Mouse (Mus musculus) stomach, postnatal 0 days (tissue): ENCODE results near the gene Atp2a2. TPM values are rescaled to one million over a fixed set of nuclear protein-coding genes. Genes with fewer than 3 reads are reported as not detected.

Source experiments
- ATAC-seq: fragments of 200-750 bp; cut with Nextera tagmentation; 2 replicates; pipeline ENCODE4 v1.8.0; 2017; ENCODE audit not compliant: low FRiP score, low TSS enrichment
- DNase-seq: peaks from one replicate; pipeline ENCODE4 v3.0.0-alpha.2; 2016; ENCODE audit warnings: low spot score
- H3K27ac ChIP-seq: fragments of 300-500 bp; sonication (generic); replicated peaks from 2 replicates; pipeline ENCODE4 v1.5.1; 2014; ENCODE audit warnings: mild to moderate bottlenecking, control low read depth
- H3K27me3 ChIP-seq: fragments of 300-500 bp; sonication (generic); 2 replicates; pipeline ENCODE4 v1.6.1; 2014; ENCODE audit warnings: low read length; ENCODE audit not compliant: control insufficient read depth, insufficient read depth
- H3K36me3 ChIP-seq: fragments of 300-500 bp; sonication (generic); 2 replicates; pipeline ENCODE4 v1.6.1; 2014; ENCODE audit warnings: low read length, mixed read lengths; ENCODE audit not compliant: control insufficient read depth, insufficient read depth
- H3K4me1 ChIP-seq: fragments of 300-500 bp; sonication (generic); replicated peaks from 2 replicates; pipeline ENCODE4 v1.6.1; 2014; ENCODE audit warnings: antibody characterized with exemption; ENCODE audit not compliant: control insufficient read depth, insufficient read depth
- H3K4me2 ChIP-seq: fragments of 300-500 bp; sonication (generic); replicated peaks from 2 replicates; pipeline ENCODE4 v1.6.1; 2014; ENCODE audit warnings: low read depth, mild to moderate bottlenecking, control low read depth, moderate library complexity
- H3K4me3 ChIP-seq: fragments of 300-500 bp; sonication (generic); 2 replicates; pipeline ENCODE4 v1.5.1; 2014; ENCODE audit warnings: low read depth, low read length, control low read depth
- H3K9ac ChIP-seq: fragments of 300-500 bp; sonication (generic); 2 replicates; pipeline ENCODE4 v1.6.1; 2014; ENCODE audit warnings: mild to moderate bottlenecking, low read length, control low read depth, mixed read lengths
- H3K9me3 ChIP-seq: fragments of 300-500 bp; sonication (generic); 2 replicates; pipeline ENCODE4 v1.6.1; 2016; ENCODE audit warnings: low read length; ENCODE audit not compliant: control insufficient read depth
- CTCF ChIP-seq: IDR thresholded peaks from 2 replicates; pipeline ENCODE4 v1.5.1; 2016; ENCODE audit warnings: antibody characterized with exemption, low read depth, mild to moderate bottlenecking, moderate library complexity
- EP300 ChIP-seq: optimal IDR thresholded peaks from 2 replicates; pipeline ENCODE3; 2016; ENCODE audit warnings: antibody characterized with exemption
- WGBS: fragments of 180-500 bp; shearing (Covaris S2); extraction: QIAGEN DNeasy Blood & Tissue Kit; methylation state at CpG from one replicate; pipeline ENCODE4 v1.1.7; 2014; 5-methylcytosine and 5-hydroxymethylcytosine counted together
- polyA plus RNA-seq: library from polyadenylated mRNA; unstranded; fragments of >200 nt; fragmentation: Nextera tagmentation; extraction: Ambion mirVana; gene quantifications from 2 replicates; pipeline ENCODE4 v1.2.1, GENCODE M21; 2015

Gene Atp2a2
- polyA plus RNA-seq, 1 experiment from 2014 or later, result 24.0 TPM

DNA sequence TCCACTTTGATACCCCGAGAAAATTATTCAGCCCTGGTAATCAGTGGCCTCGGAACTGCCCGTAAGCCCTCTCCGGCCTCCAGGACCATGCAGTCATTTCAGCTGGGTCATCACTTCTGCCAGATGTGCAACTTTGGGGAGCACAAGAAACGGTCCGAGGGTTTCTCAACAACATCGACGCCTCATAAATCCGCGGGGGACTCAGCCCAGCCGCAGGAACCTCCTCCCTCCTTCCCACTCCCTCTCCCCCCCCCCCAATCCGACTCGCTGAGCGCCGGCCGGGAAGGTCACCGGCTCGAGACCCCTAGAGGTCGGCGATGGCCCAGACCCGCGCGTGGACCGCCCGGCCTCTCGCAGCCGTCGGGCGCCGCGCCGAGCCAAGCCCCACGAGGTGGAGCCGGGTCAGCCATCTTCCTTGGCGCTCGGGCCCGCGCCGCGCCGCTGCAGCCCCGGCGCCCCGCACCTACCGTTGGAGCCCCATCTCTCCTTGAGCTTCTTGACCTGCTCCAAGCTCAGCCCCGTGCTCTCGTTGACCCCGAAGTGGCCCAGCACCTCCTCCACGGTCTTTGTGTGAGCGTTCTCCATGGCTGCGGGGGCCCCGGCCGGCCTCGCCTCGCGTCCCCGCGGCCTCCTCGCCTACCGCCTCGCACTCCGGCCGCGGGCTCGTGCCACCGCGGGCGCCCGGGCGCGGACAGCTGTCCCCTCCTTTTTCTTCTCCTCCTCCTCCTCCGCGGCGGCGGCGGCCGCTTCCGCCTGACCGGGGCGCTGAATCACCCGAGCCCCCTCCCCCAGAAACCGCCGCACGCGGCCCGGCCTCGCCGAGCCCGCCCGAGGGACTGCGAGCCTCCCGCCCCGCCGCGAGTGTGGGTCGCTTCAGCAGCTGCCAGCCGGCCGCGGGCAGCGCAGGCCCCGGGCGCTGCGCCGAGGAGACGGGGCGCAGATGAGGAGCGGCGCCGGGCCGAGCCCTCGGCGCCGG lies 636 bp downstream of the Atp2a2 start:
- under 1% methylated on average over 46 of the region's 113 CpGs for WGBS
- DNase-seq, result peak; percentile 60

DNA sequence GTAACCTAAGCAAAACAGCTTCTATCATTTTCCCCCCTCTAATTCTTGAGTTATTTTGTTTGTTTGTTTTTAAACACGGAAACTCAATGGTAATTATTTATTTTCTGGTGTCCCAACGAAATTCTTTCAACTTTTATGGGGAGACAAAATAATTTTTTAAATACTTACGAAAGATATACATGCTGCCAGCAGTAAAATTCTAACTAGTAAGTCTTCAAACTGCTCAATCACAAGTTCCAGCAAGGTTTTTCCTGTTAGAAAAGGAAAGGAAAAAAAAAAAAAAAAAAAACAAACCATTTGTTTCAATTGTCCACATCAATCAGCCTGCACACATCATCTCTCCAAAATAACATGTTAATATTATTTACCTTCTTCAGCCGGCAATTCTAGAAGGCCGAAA lies 1.5 kb downstream of the Atp2a2 start:
- Histone ChIP-seq H3K36me3 (peaks cover 9% of the 10 kb centered on the region; the same call in 1 of the 2 replicates), H3K27ac (no peak overlapping the region), H3K27me3 (no peaks in the 10 kb centered on the region), H3K4me3 (peak overlapping the region; percentile 98), H3K4me1 (peaks cover 3% of the 10 kb centered on the region; the same call in 1 of the 2 replicates), H3K9me3 (no peaks in the 10 kb centered on the region), H3K9ac (peak overlapping the region; percentile 99), H3K4me2 (peak overlapping the region; percentile 68)
- 16% methylated on average over 5 of the region's 5 CpGs for WGBS
- DNase-seq (no peak), ATAC-seq (no peak)
- TF ChIP-seq EP300 (no peak), CTCF (no peak)

More for the DNA sequence above, 636 bp downstream of the Atp2a2 start:
- Histone ChIP-seq H3K9ac (peak overlapping the region; percentile 99), H3K9me3 (no peaks in the 10 kb centered on the region), H3K4me3 (peak overlapping the region; percentile 98), H3K4me2 (peak overlapping the region; percentile 68), H3K4me1 (peaks cover 3% of the 10 kb centered on the region; the same call in 1 of the 2 replicates), H3K36me3 (0 out of 2 replicates have a peak, but pooled peaks cover 3% of the 10 kb centered on the region), H3K27me3 (no peaks in the 10 kb centered on the region), H3K27ac (peak overlapping the region; percentile 100)
- ATAC-seq, result peak; percentile 45
- TF ChIP-seq EP300, result no peak
- peak; percentile 30; the same call in 1 of the 2 replicates for TF ChIP-seq CTCF

DNA sequence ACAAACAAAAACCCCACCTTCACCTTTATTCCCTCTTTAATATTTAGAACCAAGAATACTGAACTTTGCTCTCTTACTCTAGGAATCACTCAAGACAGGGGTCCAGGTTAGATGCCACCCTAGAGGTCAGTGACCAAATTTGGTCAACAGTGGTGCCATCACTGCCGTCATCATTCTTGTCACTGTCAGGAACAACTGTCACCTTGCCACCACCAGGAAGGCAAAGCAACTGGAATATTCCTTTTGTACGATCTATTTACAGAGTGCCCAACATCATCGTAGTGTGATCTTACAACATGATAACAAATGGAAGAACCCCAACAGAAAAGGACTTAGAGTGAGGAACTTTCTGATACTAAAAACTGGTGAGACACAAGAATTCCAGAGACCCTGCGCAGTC lies 1.9 kb downstream of the Atp2a2 start:
- no peaks in the 10 kb centered on the region for H3K9me3 ChIP-seq
- H3K27me3 ChIP-seq, result no peaks in the 10 kb centered on the region
- H3K9ac ChIP-seq, result no peak overlapping the region
- peak overlapping the region; percentile 98 for H3K4me3 ChIP-seq
- WGBS, result 17% methylated on average over 4 of the region's 4 CpGs
- TF ChIP-seq EP300 (no peak), CTCF (no peak)
- ATAC-seq (no peak), DNase-seq (no peak)
- peaks cover 9% of the 10 kb centered on the region; the same call in 1 of the 2 replicates for H3K36me3 ChIP-seq
- H3K4me2 ChIP-seq, result peak overlapping the region; percentile 68
- no peak overlapping the region for H3K27ac ChIP-seq
- H3K4me1 ChIP-seq, result peaks cover 3% of the 10 kb centered on the region; the same call in 1 of the 2 replicates

DNA sequence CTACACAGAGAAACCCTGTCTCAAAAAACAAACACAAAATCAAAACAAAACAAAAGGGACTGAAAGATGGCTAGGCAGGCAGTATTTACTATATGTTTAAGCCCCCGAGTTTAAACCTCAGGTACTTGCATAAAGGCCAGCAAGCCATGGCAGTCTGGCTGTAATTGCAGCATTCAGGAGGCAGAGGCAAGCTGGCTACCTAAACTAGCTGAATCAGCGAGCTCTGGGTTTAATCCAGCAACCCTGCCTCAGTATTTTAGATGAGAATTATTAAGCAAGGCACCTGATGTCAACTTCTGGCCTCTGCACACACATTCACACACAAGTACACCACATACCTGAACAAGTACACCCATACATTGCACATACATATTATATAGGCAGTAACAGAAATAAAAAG lies 4.0 kb downstream of the Atp2a2 start:
- Histone ChIP-seq H3K27ac (no peak overlapping the region), H3K9ac (0 out of 2 replicates have a peak overlapping the region, but pooled peaks have one; percentile 1), H3K36me3 (peaks cover 12% of the 10 kb centered on the region; the same call in 1 of the 2 replicates), H3K4me1 (peaks cover 3% of the 10 kb centered on the region; the same call in 1 of the 2 replicates), H3K27me3 (no peaks in the 10 kb centered on the region), H3K4me2 (peak overlapping the region; percentile 37; the same call in 1 of the 2 replicates), H3K9me3 (no peaks in the 10 kb centered on the region), H3K4me3 (no peak overlapping the region)
- ATAC-seq (no peak), DNase-seq (no peak)
- TF ChIP-seq EP300, result no peak
- TF ChIP-seq CTCF, result no peak
- 42% methylated on average over 2 of the region's 2 CpGs for WGBS

DNA sequence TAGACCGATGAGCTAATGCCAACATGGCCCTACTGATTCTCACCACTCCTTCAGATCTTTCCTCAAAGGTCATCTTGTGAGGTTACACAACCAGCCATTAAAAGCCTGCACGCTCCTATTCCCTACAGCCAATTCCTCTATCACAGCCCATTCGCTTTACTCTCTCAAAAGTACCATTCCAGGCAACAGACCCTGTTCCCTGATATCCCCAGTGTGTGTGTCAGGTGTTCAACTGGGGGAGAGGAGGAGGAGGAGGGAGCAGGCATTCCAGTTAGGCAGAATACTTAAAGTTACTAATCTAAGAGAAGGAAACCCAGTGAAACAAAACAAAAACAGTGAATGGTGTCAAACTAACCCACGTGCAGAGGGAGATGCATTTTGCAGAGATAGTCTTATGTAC lies 5.0 kb downstream of the Atp2a2 start:
- ATAC-seq, result no peak
- Histone ChIP-seq H3K4me2 (no peak overlapping the region), H3K9ac (no peak overlapping the region), H3K9me3 (no peaks in the 10 kb centered on the region), H3K4me1 (peaks cover 3% of the 10 kb centered on the region; the same call in 1 of the 2 replicates), H3K4me3 (no peak overlapping the region), H3K27me3 (no peaks in the 10 kb centered on the region), H3K36me3 (peaks cover 18% of the 10 kb centered on the region; the same call in 1 of the 2 replicates), H3K27ac (no peak overlapping the region)
- 78% methylated on average over 4 of the region's 4 CpGs for WGBS
- no peak for DNase-seq
- TF ChIP-seq EP300, result no peak
- TF ChIP-seq CTCF, result no peak

DNA sequence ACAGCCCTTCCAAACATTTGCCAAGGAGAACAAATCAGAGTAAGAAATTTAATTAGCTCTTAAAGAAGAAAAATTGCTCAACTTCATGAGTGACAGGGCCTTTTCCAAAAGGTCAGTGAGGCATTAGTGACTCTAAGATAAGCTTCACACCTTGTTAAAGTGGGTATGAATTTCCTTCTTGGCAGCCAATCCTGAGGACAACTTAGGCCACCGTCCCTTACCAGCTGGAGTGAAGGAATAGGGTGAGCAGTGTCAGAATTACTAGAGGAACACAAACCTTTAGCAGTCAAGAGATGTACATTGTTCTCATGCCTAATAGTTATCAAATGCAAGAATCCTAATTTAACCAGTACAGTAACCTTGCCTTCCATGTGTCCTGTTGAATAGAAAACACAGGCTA lies 7.6 kb downstream of the Atp2a2 start:
- Histone ChIP-seq H3K4me2 (no peak overlapping the region), H3K9ac (no peak overlapping the region), H3K27me3 (no peaks in the 10 kb centered on the region), H3K4me1 (peaks cover 3% of the 10 kb centered on the region; the same call in 1 of the 2 replicates), H3K36me3 (peaks cover 30% of the 10 kb centered on the region), H3K27ac (no peak overlapping the region), H3K9me3 (no peaks in the 10 kb centered on the region), H3K4me3 (no peak overlapping the region)
- no peak for TF ChIP-seq CTCF
- no peak for TF ChIP-seq EP300
- DNase-seq (no peak), ATAC-seq (no peak)
- 41% methylated on average over 1 of the region's 1 CpGs for WGBS
